Mouse (Mus musculus) heart, postnatal 0 days (tissue): Measurements from ENCODE around the gene Thpo. TPM values are rescaled to one million over a fixed set of nuclear protein-coding genes. Genes with fewer than 3 reads are reported as not detected.

Experiments
- ATAC-seq: fragments of 200-750 bp; cut with Nextera tagmentation; 2 replicates; pipeline ENCODE4 v1.8.0; 2017; ENCODE audit warnings: low read depth, moderate number of reproducible peaks, moderate library complexity; ENCODE audit not compliant: insufficient read depth
- DNase-seq: peaks from one replicate; pipeline ENCODE4 v3.0.0-alpha.2; 2016; ENCODE audit warnings: low spot score
- H3K27ac ChIP-seq: fragments of 300-500 bp; sonication (generic); 2 replicates; pipeline ENCODE4 v1.5.1; 2014; ENCODE audit warnings: low read depth, mild to moderate bottlenecking
- H3K27me3 ChIP-seq: fragments of 300-500 bp; sonication (generic); 2 replicates; pipeline ENCODE4 v1.6.1; 2014; ENCODE audit warnings: low read length, mixed read lengths; ENCODE audit not compliant: control insufficient read depth, insufficient read depth
- H3K36me3 ChIP-seq: fragments of 300-500 bp; sonication (generic); replicated peaks from 2 replicates; pipeline ENCODE4 v1.6.1; 2014; ENCODE audit warnings: low read length, mixed read lengths; ENCODE audit not compliant: control insufficient read depth, insufficient read depth
- H3K4me1 ChIP-seq: fragments of 300-500 bp; sonication (generic); 2 replicates; pipeline ENCODE4 v1.6.1; 2014; ENCODE audit warnings: antibody characterized with exemption; ENCODE audit not compliant: control insufficient read depth, insufficient read depth
- H3K4me2 ChIP-seq: fragments of 300-500 bp; sonication (generic); 2 replicates; pipeline ENCODE4 v1.6.1; 2014; ENCODE audit warnings: low read depth, mild to moderate bottlenecking, low read length, moderate library complexity
- H3K4me3 ChIP-seq: fragments of 300-500 bp; sonication (generic); 2 replicates; pipeline ENCODE4 v1.5.1; 2014; ENCODE audit warnings: low read depth, low read length
- H3K9ac ChIP-seq: fragments of 300-500 bp; sonication (generic); replicated peaks from 2 replicates; pipeline ENCODE4 v1.6.1; 2014; ENCODE audit warnings: low read depth, low read length, mixed read lengths
- H3K9me3 ChIP-seq: fragments of 300-500 bp; sonication (generic); replicated peaks from 2 replicates; pipeline ENCODE4 v1.6.1; 2016; ENCODE audit warnings: low read length; ENCODE audit not compliant: control insufficient read depth
- CTCF ChIP-seq: IDR thresholded peaks from 2 replicates; pipeline ENCODE4 v1.5.1; 2016; ENCODE audit warnings: antibody characterized with exemption, control low read depth, low read depth
- EP300 ChIP-seq: IDR thresholded peaks from 2 replicates; pipeline ENCODE4 v1.6.1; 2016; ENCODE audit warnings: antibody characterized with exemption, low read depth
- WGBS: fragments of 180-500 bp; shearing (Covaris S2); extraction: QIAGEN DNeasy Blood & Tissue Kit; methylation state at CpG from one replicate; pipeline ENCODE4 v1.1.7; 2014; 5-methylcytosine and 5-hydroxymethylcytosine counted together
- polyA plus RNA-seq: library from polyadenylated mRNA; unstranded; fragments of >200 nt; fragmentation: Nextera tagmentation; extraction: Ambion mirVana; gene quantifications from 2 replicates; pipeline ENCODE4 v1.2.1, GENCODE M21; 2015
- total RNA-seq: library from RNA; depleted of rRNA; stranded (reverse); fragments of >200 nt; gene quantifications from 2 replicates; pipeline ENCODE4 v1.2.3, GENCODE M21; 2014; ENCODE audit warnings: low replicate concordance

Gene Thpo
- total and polyA plus RNA-seq, 2 experiments from 2014 or later, result 0.12 to 0.46 TPM

DNA sequence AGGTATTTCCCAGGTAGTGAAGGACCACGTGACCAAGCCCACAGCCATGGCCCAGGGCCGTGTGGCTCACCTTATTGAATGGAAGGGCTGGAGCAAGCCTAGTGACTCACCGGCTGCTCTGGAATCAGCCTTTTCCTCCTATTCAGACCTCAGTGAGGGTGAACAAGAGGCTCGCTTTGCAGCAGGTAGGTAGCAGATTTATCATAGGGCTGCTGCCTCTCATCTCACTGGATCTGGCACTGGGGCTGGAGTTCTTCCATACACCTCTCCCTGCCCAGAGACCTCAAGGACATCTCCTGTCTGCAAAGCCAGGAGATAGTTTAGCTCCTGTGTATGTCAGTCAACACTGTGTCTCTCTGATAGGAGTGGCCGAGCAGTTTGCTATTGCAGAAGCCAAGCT lies 35.0 kb downstream of the Thpo start:
- Histone ChIP-seq H3K9me3 (no peaks in the 10 kb centered on the region), H3K27ac (no peak overlapping the region), H3K9ac (no peak overlapping the region), H3K4me2 (no peak overlapping the region), H3K4me3 (no peak overlapping the region), H3K4me1 (peaks cover 16% of the 10 kb centered on the region; the same call in 1 of the 2 replicates), H3K27me3 (no peaks in the 10 kb centered on the region), H3K36me3 (peaks cover 24% of the 10 kb centered on the region; the same call in 1 of the 2 replicates)
- ATAC-seq, result no peak
- DNase-seq, result no peak
- WGBS, result 67% methylated on average over 5 of the region's 5 CpGs
- TF ChIP-seq CTCF (no peak), EP300 (no peak)

DNA sequence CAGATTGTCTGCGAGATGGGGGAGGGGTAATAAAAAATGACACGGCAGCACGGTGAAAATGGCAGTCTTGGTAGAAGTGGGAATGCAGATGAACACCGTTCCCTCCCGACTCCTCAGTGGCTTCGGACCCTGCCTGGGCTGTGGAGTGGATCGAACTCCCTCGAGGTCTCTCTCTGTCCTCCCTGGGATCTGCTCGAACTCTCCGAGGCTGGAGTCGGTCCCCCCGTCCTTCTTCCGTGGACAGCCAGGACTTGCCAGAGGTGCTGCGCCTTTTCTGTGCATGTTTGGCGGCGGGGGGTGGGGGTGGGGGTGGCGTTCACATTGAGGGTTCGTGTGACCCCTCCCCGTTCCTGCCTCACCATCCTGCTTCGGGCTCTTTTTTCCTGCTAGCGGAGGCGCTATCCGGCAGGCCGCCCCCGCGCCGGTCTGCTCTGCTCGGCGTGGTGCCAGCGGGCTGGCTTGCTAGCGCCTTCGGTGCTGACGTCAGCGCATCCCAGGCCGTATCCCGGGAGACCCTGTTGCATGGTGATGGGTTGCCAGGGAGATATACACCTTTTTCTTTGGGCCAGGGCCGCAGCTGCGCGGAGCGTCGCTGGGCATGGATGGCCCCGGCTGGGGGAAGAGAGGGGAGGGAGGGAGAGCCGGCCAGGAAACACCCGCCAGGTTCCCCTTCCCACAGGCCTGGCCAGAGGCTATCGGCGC lies 38.5 kb downstream of the Thpo start:
- DNase-seq, result peak; percentile 73
- Histone ChIP-seq H3K27ac (peak overlapping the region; percentile 63), H3K9ac (no peak overlapping the region; the same call in 1 of the 2 replicates), H3K36me3 (peaks cover 30% of the 10 kb centered on the region), H3K9me3 (no peaks in the 10 kb centered on the region), H3K4me3 (peak overlapping the region; percentile 35), H3K4me2 (peak overlapping the region; percentile 55), H3K4me1 (peaks cover 18% of the 10 kb centered on the region), H3K27me3 (no peaks in the 10 kb centered on the region)
- TF ChIP-seq EP300, result peak; percentile 16; the same call in 1 of the 2 replicates
- TF ChIP-seq CTCF, result no peak
- 4% methylated on average over 44 of the region's 46 CpGs for WGBS
- peak; percentile 60 for ATAC-seq

GRCm38 (mm10) chr16:20694781-20695180 lies 39.5 kb downstream of the Thpo start:
- DNase-seq (peak; percentile 55), ATAC-seq (0 out of 2 replicates have a peak, but pooled peaks have one; percentile 5)
- Histone ChIP-seq H3K9me3 (no peaks in the 10 kb centered on the region), H3K9ac (no peak overlapping the region), H3K27me3 (no peaks in the 10 kb centered on the region), H3K36me3 (peaks cover 34% of the 10 kb centered on the region), H3K27ac (peak overlapping the region; percentile 63), H3K4me3 (peak overlapping the region; percentile 35; the same call in 1 of the 2 replicates), H3K4me1 (peaks cover 18% of the 10 kb centered on the region), H3K4me2 (peak overlapping the region; percentile 55)
- TF ChIP-seq CTCF (no peak), EP300 (no peak)
- 40% methylated on average over 8 of the region's 8 CpGs for WGBS

DNA sequence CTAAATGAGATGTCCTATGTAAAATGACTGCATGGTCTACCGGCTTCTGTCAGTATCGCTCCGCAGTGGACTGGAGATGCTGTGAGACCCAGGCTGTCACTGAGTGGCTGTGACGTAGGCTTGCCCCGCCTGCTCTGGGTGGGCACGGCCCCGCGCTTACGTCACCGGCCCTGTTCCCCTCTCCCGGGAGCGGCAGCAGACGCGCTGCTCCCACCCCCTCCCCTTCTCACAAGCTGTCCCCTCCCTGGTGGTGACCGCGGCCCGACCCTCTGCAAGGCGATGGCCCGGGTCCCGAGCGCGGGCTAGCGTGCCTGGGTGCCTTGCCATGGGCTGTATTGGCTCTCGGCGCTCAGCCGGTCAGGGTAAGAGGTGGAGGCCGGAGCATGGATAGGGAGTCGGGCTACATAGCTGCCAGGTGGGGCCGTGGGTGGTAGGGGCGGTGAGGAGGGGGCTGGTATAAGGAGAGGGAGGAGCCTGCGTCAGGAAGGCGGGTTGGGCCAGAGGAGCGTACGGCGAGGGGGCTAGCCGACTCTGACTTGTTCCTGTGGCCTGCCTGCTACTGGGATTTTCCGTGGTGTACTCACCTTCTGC lies 41.1 kb downstream of the Thpo start, which contains the start of gene Fam131a:
Gene Fam131a (plus strand): TSS at position 131 of the 591 bp plus-strand sequence.
- Histone ChIP-seq H3K4me2 (peak within 1 kb of the TSS; percentile 95), H3K9ac (peak within 1 kb of the TSS; percentile 78), H3K4me1 (peaks cover 18% of the 10 kb centered on the region), H3K27me3 (no peaks in the 10 kb centered on the region), H3K27ac (peak within 1 kb of the TSS; percentile 80), H3K9me3 (no peaks in the 10 kb centered on the region), H3K36me3 (peaks cover 37% of the 10 kb centered on the region), H3K4me3 (peak within 1 kb of the TSS; percentile 76)
- DNase-seq, result peak; percentile 87
- TF ChIP-seq EP300, result peak; percentile 33; the same call in 1 of the 2 replicates
- TF ChIP-seq CTCF, result no peak
- peak; percentile 89 for ATAC-seq
- WGBS, result 0% methylated on average over 37 of the region's 37 CpGs

DNA sequence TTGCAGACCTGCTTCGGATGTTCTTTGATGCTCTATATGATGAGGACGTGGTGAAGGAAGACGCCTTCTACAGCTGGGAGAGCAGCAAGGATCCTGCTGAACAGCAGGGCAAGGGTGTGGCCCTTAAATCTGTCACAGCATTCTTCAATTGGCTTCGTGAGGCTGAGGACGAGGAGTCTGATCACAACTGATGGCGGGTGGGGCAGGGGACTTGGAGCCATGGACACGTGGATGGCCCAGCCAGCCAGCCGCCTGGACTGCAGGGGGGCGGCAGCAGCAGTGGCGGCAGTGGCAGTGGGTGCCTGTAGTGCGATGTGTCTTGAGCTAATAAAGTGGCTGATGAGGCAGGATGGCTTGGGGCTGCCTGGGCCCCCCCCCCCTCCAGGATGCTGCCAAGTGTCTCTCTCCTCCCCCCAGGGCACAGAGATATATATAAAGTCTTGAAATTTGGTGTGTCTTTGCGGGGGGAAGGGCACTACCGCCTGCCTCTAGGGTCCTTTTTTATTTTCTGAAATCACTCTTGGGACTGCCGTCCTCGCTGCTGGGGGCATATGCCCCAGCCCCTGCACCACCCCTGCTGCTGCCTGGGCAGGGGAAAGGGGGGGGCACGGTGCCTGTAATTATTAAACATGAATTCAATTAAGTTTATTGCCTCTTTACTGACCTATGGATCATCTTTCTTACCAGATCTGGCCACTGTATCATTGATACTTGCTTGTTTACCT lies 41.9 kb downstream of the Thpo start:
- H3K4me3 ChIP-seq, result no peak overlapping the region

More for the DNA sequence above, 41.9 kb downstream of the Thpo start:
- Histone ChIP-seq H3K9me3 (no peaks in the 10 kb centered on the region), H3K27ac (no peak overlapping the region), H3K27me3 (no peaks in the 10 kb centered on the region), H3K4me2 (no peak overlapping the region), H3K36me3 (peaks cover 45% of the 10 kb centered on the region), H3K9ac (no peak overlapping the region), H3K4me1 (peaks cover 18% of the 10 kb centered on the region)
- DNase-seq, result no peak
- 52% methylated on average over 16 of the region's 16 CpGs for WGBS
- ATAC-seq, result no peak
- TF ChIP-seq EP300 (no peak), CTCF (no peak)
